Mouse (Mus musculus) telencephalon, adult 2 months (tissue): ENCODE results near the gene Pfdn4.
"Not testable (repeated sequence)": the region's sequence is repeated elsewhere in the genome, so short reads cannot be mapped to it uniquely, and the experiment has no call there.

Source experiments
- DNase-seq: peaks from one replicate; pipeline ENCODE4 v3.0.0-alpha.2; 2011; ENCODE audit warnings: low read depth, low spot score

Gene Pfdn4

DNA sequence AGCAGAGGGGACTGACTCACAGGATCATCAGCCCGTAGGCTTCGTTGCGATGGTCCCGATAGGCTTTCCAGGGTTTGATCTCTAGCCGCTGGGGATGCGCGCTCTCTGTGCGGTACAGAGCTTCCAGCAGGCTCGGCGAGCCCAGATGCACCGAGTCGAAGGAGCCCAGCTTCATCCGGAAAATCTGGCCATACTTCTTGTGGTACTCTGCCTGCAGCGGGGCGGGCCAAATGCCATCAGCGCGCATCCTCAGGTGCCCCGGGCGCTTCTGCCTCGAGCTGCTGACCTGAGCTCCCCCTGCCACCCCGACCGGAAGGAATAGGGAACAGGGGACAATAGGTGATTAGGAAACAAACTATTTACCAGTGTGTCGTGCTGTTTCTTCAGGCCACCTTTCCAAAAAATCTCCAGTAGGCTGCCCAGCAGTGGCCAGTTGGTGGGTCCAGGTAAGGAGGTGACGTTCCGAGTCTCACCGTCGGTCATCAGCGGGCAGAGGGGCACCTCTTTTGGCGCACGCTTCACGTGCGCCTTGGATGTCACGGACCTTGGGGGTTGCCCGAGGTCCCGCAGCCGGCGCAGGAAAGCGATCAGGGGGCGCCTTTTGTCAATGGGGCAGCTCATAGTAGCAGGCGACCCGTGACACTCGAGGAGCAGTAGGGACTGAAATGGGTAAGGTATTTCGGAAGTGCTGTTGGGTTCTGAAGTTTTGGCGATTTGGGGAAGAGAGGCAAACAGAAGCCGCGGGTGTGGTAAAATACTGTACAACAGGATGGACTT is at the start of gene Pfdn4:
Gene Pfdn4 (plus strand): TSS at position 275 of the 777 bp plus-strand sequence.
- no peak for DNase-seq

DNA sequence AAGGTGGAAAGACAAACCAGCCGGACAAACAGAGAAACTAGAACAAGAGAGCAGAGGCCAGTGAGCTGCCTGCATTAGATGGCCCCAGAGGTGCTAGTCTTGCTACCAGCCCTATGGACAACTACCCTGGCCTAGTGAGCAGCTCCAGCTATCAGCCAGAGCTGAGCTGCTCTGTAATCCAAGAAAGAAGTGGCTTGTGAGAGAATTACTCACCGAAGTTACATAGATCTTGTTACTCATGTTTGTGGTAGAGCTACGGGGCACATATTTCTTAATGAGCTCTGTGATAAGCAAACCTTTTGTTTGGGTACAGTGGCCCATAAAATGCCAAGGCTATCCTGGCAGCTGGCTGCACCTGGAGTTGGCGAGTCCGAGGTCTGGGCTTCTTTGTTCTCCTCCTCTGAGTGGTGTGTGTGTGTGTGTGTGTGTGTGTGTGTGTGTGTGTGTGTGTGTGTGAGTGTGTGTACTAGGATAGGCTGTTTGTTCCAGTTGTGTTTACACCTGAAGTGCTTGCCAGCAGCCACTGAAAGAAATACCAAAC is 49.3 kb upstream of the Pfdn4 start:
- DNase-seq, result no peak

DNA sequence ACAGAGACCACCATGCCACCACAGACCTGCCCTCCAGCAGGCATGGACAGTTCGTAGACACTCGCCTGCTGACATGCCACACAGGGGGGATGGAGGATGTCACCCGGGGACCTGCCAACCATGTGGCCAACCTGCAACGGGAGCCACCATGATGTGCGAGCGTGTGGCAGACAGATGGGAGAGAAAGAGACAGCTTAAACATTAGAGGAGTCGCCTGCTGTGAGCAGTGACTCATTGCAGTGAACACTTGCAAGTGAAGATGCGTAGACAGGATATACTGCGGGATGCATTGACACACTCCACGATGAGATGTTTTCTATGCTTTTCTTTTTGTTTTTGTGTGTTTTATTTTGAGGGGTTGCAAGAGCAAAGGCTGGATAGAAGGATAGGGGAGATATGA is 48.6 kb upstream of the Pfdn4 start:
- DNase-seq, result no peak

DNA sequence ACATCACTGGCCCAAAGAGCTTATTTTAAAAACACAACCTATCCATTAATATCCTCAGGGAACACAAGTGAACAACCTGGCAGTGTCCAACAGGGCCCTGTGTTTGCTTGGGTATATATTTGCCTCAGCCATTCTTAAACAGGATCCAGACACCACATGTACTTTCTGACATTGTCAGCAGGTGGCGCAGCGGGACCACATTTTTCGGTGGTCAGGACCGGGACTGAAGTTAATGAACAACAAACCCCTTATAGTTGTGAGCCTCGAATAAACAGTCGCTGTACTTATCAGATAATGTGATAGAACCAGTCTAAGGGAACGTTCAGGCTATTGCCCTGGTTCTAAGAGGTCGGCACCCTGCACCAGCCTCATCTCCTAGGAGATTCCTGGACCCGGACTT is 45.3 kb upstream of the Pfdn4 start:
- no peak for DNase-seq

DNA sequence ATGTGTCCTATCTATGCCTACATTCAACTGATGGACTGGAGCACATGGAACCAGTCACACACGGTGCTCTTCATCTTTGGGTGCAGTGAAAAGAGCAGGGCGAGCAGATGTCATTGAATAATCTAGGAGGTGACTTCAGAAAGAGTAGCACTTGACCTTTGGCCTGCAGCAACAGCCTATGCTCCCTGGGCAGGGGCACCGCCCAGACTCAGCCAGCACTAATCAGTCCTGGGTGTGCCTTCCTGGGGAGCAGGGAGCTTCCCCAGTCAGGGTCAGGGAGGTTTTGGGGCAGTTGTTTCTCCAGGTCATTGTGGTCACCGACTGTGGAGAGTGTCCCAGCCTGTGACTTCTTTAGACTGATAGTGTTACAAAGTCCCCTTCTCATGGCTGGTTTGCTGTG is 42.4 kb upstream of the Pfdn4 start:
- not testable (repeated sequence) for DNase-seq

DNA sequence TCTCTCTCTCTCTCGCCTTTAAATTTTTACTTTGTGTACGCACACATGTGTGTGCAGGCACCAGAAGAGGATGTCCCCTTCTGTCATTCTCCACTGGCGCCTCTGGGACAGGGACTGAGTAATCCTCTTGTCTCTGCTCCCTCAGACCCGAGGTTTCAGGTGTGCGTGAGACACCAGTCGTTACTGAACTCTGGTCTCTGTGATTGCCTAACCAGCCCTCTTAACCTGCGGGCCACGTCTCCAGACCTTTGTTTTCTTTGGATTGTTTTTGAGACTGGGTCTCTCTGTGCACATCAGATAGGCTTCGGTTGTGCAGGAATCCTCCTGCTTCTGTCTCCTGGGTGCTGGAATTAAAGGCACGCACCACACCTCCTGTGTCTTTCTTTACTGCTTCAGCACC is 37.0 kb upstream of the Pfdn4 start:
- no peak for DNase-seq

DNA sequence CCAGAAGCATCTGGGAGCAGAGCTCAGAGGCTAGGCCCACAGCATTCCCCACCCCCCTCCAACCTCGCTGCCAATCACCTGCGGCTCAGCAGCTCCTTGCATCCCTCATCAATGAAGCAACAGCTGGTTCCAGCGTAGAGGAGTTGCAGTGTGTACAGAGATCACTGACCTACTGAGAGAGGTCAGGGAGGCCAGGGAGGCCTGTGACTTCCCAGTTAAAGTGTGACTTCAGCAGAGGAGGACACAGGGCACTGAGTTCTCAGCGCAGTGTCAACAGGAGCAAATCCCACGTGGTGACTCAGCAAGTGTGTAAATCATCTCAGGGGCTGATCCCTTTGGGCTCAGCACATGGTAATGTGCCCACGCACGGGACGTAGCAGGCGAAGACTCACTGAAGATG is 36.4 kb upstream of the Pfdn4 start:
- no peak for DNase-seq

DNA sequence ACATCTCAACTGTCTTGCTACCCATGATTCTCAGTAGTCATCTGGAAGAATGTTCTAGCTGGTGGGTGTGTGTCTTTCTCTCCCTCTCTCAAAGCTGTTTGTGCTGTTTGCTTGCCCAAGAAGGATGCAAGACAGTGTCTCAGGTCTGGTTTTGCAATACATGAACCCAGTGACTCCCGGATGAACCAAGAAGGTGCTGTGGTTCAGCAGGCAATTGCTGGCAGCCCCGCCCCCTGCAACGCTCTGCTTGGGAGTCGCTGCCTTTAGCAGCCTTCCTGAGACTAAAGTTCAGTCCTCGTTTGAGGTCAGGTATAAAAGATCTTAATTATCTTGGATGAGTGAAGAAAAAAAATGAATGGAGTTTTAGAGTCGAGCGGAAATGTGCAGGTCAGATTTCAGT is 34.6 kb upstream of the Pfdn4 start:
- DNase-seq, result no peak

GRCm38 (mm10) chr2:170464817-170465216 is 31.4 kb upstream of the Pfdn4 start:
- DNase-seq, result no peak

DNA sequence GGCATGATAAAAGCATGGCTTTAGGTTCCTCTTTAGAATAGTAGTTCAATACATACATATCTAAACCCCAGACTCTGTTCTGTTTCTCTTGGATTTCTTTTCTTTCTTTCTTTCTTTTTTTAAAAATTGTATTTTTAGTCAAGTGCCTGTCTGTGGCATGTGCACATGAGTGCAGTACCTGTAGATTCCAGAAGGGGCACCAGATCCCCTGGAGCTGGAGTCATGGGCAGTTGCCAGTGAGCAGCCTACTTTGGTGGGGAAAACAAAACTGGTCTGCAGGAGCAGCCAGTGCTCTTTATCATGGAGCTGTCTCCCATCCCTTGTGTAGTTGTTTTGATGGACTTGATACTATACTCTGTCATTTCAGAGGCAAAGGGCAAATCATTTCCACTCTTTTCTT is 28.2 kb upstream of the Pfdn4 start:
- no peak for DNase-seq

DNA sequence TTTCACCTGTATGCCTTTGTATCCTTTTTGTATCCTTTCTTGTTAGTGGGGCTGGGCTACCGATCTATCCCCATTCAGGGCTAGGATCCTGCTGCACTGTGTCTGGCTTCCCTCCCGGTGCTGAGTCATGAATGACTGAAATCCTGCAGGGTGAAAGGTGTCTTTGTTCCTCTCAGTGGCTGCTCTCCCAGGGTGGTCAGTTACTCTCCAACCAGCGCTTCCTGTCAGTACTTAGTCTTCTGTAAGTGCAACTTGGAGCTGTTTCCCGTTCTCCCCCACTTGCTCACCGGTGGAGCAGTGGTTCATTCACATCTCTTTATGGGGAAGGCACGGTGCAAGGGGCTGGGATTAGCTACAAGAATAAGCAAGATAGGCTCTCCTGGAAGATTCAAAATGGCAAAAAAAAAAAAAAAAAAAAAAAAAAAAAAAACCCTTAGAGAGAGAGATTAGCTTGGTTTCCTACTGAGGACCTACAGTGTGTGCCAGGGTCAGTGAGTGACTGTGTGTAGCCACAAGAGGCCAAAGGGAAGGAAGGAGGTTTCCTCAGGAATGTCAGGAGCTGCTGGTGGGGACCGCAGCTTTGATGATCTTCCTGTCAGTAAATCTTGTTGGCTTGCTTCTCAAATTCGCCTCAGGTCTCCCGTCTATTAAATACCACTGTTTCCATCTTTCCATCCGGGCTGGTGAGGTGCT is 26.5 kb upstream of the Pfdn4 start:
- DNase-seq, result no peak

DNA sequence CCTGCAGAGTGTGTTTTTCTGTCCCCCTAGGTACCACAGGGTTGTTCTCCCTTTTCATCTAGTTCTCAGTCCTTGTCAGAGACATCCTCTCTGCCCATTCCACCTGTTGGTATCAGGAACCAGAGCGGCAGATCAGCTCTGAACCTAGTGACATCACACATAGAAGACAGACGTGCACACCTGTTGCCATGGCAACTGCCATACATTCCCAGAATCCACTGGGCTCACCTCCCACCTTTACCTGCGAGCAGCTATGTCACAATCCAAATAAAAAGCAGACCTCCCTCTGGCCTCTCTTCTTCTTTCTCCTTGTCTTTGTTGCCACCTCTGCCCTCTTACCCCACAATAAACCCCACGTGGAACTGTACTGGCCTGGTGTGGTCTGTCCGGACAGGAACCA is 25.6 kb upstream of the Pfdn4 start:
- DNase-seq, result no peak

DNA sequence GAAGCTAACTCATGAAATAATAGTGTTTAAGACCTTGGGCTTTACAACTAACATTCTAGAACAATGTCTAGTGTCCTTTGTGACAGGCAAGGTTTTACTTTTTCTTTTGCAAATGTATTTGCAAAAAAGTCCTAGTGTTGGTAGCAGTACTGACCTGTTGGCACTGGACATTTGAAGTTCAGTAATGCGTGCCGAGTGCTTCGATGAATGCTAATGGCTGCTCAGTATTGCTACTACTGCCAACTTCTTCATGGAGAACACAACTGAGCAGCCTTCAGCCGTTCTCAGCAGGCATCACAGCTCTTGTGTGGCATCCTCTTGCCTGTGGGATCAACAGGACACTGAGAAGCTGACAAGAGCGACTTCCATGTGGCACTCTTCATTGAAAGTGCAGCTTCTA is 22.1 kb upstream of the Pfdn4 start:
- DNase-seq, result no peak

DNA sequence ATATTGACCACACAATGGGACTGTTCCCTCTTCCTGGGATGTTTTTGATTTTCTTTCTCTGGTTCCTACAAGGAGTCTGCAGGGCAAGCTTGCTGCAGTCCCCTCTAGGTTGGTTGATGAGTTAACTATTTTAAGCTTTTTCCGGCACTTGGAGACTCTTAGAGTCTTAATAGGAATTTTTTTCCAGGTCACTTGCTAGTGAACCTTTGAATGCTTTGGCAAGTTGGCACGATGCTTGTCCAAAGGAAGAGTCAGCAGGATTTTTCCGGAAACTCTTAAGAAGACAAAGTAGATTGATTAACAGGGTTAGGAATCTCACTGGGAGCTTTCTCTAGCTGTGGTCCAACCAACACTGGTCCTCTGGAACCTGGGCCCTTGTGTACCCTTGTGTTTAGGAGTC is 21.1 kb upstream of the Pfdn4 start:
- no peak for DNase-seq

GRCm38 (mm10) chr2:170476215-170476614 is 20.0 kb upstream of the Pfdn4 start:
- no peak for DNase-seq

GRCm38 (mm10) chr2:170476643-170477042 is 19.6 kb upstream of the Pfdn4 start:
- no peak for DNase-seq

- DNase-seq, result no peak
Observed at GRCm38 (mm10) chr2:170482019-170482540, 14.1 kb upstream of the Pfdn4 start.

- DNase-seq, result no peak
Observed at GRCm38 (mm10) chr2:170483914-170484313, 12.3 kb upstream of the Pfdn4 start.

DNA sequence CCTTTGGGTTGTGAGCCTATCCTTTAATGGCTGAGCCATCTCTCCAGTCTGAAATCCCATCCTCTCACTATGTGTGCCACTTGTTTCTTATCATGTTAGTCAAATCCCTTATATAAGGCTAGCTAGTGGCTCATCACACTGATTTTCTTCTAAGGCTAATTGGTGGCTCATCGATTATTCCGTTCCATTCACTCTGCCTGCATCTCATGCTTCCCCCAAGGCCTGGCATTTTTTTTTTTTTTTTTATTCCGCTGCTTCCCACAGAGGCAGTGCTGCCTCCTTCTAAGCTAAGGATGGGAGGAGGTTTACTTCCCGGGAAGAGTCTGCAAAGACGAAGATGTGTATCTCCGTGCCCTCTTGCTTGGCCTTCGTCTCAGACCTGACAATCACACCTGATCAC is 9.0 kb upstream of the Pfdn4 start:
- DNase-seq, result no peak

DNA sequence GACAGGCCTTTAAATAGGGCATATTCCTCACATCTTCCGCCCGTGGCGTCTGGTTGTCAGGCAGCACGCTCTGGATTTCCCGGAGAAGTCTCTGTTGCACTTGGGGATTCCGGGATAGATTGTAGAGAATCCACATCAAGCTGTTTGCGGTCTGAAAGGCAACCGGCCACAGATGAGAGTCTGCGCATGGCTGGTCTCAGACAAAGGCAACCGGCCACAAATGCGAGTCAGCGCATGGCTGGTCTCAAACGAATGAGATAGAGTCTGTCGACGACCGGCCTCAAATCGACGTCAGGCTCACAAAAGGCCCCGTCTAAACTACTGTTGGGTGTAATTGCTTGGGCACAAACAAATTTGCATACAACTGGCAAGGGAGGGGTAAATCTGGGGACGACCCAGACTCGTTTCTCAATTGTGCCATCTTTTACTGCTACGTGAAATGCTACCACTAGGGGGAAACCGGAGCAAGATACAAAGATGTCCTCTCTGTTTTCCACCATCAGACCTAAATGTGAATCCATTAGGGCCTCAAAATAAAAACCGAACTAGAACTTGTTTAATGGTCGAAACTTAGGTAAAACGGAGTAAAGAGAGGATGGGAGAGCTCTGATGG is 8.2 kb upstream of the Pfdn4 start:
- no peak for DNase-seq

GRCm38 (mm10) chr2:170494784-170495710 is 1.2 kb upstream of the Pfdn4 start:
- DNase-seq, result no peak
